Mouse (Mus musculus): ENCODE data around the gene Zfp526.

The Zfp526 gene

DNA sequence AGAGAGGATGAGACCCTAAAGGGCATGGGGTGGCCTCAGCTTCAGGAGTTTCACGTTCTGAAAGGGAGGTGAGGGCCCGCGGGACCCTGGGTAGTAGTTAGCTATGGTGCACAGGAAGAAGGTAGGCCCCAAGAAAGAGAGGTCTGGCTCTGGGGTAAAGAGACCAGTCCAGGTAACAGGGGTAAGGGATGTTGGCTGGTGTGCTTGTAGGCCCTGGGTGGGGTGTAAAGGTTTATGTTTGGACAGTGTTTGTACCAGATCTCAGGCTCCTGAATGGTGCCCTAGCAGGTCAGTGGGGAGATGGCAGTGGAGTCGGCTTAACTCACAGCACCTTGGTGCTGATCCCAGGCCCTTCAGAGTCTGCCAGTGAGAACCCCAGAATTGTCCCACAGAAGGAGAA lies 47.8 kb downstream of the Zfp526 start:
- no peak for DNase-seq

DNA sequence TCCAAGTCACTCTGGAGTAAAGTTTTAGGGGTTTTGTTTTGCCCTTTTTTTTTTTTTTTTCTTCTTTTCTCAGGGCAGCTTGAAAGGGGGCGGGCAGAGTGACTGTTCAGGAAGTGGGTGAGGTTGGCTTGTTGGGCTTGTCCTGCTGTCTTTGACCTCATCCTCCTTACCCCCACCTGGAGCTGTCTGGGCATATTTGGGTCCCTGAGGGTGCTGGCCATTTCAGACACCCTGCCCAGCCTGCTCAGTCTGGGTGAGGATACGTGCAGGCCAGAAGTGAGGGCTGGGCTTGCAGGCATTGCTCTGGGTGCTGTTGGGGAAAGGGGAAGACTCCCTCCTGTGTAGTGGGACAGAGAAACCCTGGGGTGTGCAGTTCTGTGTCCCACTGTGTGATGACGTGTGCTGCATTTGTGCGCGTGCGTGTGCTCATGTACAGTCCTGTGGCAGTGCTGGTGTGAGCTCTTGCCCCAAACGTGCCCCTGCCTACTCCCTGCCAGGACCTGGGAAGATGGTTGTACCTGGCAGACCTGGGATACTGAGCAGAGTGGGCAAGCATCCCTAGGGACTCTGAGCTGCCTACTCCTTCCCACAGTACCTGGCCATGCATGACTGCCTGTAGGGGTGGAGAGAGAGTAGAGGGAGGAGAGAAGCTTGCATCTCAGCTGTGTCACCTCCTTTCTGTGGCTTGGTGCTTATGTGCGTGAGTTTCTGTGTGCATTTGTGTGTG lies 48.5 kb downstream of the Zfp526 start:
- no peak for DNase-seq

DNA sequence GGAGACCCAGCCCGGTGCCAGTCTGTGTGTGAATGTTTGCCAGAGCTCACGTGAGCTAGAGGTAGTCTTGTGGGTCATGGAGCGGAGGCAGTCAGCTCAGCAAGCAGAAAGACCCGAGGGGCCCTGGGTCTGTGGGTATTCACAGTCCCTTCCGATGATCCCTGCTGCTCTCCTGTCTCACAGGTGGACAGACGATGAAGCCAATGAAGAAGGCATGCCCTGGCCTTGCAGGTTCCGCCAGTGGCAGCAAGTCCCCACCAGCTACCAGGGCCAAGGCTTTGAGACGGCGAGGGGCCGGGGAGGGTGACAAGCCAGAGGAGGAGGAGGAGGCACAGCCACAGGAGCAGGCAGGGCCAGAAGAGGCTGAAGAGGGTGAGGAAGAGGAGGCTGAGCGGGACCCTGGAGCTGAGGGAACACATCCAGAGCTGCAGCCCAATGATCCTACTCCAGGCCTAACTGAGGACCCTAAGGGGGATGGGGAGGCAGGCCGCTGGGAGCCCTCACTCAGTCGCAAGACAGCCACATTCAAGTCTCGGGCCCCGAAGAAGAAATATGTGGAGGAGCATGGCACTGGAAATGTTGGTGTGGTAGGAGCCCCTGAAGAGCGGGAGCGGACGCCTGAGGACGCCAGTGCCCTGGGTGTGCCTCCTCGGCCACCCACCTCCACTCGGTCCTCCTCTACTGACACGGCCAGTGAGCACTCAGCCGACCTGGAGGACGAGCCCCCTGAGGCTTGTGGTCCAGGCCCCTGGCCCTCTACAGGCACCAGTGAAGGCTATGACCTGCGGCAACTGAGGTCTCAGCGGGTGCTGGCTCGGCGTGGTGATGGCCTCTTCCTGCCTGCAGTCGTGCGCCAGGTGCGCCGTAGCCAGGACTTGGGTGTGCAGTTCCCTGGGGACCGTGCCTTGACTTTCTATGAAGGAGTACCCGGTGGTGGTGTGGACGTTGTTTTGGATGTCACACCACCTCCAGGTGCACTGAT lies 49.7 kb downstream of the Zfp526 start:
- no peak for DNase-seq

DNA sequence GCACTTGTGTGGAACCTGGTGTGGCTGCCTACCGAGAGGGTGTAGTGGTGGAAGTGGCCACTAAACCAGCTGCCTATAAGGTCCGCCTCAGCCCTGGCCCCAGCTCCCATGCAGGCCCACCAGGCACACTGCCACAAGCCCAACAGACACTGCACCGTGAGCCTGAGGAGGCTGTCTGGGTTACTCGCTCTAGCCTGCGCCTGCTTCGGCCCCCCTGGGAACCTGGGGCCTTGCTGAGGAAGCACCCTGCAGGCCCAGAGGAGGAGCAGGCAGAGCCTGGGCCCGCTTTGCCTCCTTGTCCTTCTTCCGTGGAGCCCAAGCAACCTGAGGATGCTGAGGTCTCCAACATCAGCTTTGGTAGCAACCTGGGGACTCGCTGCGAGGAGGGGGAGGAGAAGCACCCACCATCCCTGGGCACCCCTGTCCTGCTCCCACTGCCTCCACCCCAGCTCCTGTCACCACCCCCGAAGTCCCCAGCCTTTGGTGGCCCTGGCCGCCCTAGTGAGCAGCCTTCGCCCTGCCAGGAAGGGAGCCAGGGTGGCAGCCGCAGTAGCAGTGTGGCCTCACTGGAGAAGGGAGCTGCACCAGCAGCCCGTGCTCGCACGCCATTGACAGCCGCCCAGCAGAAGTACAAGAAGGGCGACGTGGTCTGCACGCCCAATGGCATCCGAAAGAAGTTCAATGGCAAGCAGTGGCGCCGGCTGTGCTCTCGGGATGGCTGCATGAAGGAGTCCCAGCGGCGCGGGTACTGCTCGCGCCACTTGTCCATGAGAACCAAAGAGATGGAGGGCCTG lies 50.6 kb downstream of the Zfp526 start:
- DNase-seq: no peak

DNA sequence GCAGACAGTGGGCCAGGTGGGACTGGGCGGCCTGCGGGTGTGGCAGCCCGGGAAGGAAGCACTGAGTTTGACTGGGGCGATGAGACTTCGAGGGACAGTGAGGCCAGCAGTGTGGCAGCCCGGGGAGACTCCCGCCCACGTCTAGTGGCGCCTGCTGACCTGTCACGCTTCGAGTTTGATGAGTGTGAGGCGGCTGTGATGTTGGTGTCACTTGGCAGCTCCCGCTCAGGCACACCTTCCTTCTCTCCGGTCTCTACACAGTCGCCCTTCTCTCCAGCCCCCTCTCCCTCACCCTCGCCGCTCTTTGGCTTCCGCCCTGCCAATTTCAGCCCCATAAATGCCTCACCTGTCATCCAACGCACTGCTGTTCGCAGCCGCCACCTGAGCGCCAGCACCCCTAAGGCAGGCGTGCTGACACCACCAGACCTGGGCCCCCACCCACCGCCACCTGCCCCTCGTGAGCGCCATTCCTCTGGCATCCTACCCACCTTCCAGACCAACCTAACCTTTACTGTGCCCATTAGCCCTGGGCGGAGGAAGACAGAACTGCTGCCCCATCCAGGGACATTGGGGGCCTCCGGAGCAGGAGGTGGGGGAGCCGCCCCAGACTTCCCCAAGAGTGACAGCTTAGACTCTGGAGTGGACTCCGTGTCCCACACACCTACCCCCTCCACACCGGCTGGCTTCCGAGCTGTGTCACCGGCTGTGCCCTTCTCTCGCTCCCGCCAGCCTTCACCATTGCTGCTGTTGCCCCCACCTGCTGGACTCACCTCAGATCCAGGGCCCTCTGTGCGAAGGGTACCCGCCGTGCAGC lies 51.4 kb downstream of the Zfp526 start:
- DNase-seq: no peak

DNA sequence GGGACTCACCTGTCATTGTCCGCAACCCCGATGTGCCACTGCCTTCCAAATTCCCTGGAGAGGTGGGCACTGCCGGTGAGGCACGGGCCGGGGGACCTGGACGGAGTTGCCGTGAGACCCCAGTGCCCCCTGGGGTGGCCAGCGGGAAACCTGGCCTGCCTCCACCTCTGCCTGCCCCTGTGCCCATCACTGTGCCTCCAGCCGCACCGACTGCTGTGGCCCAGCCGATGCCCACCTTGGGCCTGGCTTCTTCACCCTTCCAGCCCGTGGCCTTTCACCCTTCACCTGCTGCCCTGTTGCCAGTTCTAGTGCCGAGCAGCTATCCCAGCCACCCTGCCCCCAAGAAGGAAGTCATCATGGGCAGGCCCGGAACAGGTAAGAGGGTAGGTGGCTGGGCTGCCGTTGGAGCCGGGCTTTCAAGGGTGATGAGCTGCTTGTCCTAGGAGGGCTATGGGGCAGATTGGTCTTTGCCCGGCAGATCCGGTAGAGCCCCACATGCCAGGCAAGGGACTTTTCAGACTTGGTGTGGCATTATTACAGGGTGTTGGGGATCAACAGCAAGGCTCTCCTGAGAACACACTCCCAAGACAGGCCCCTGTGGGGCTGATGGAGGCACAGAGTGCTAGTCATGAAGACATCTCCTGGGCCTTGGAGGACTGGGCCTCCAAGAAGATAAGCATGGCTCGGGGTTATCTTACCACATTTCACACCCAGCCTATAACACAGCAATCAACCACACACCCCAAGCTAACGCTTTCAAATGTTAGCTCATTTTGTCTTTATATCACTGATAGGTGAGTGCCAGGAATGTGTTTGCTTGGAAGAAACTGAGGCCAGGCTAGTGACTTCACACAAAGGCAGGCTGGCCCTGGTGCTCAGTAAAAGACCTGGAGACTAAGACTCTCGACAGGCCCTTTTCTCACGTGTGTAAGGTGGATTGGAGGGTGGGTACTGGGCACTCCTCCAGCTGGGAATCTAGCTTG lies 52.3 kb downstream of the Zfp526 start:
- DNase-seq: no peak

DNA sequence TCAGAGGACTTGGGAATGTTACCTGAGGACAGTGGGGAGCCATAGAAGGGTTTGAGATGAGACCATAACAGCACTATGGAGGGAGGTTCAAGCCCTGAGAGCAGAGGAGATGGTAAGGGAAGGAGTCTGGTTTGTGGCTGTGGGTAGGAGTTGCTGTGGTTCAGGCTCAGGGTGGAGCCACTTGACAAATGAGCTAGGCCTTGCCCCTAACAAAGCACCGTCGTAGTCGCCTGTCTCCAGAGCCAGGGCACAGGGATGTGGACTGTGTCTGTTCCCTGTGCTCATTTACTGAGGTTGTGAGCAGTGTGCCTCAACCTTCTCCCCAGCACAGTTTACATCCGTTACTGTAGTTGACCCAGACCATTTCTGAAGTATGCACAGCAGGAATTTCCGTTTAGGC lies 53.3 kb downstream of the Zfp526 start:
- no peak for DNase-seq

DNA sequence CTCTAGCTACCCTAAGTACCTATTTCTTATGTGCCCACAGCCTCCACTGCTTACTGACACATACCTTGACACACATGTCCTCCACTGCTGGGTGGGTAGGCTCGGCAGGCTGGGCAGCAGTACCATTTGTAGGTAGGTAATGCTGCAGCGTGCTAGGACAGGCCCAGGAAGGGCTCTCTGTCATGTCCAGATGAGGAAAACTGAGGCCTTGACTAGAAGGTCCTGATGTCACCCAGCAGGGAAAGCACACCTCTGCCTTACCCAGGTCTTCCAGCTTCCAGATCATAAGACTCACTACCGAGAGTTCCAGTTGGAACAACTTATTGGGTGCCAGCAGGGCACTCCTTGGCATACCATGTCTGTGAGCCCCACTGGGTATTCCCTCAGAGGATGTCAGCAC lies 53.8 kb downstream of the Zfp526 start:
- no peak for DNase-seq

DNA sequence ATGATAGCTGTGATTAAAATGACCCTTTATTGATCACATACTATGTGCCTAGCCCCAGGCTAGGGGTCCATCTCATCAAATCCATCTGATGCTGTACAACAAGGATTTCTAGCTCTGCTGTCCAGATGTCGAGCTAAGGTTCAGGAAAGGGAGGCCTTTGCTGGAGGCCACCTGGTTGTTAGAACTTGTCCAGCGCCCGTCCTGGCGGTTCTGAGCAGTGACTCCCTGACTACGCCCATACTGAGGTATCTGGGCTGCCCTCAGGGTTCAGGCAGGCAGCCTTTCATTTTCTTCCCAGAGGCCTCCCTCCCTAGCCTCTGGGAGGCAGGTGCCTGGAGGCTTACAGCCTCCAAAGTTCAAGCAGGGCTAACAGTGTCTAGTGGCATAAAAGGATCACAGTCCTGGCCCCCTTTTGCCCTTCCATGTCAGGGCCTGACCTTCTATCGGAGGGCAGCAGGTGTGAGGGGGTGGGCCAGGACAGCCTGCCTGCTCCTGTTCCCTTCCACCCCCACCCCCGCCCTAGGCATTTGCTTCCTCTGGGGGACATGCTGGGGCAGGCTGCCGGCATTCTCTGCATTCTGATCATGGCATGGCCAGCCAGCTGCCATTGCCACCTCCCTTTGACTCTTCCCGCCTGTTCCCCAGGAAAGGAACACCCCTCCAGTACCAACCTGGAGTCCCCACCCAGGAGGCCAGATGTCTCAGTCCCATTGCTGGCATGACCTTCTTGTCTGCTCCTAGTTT lies 54.5 kb downstream of the Zfp526 start:
- no peak for DNase-seq

Measured in lung, adult 18-20 months (tissue).